Mouse (Mus musculus) E14TG2a.4 (cell line): ENCODE results near the gene Pcgf1.

ENCODE experiments used
- H3K27me3 ChIP-seq: 2 replicates; pipeline ENCODE4 v1.6.1; 2014; ENCODE audit warnings: low read length, control low read depth; ENCODE audit not compliant: insufficient read depth
- H3K36me3 ChIP-seq: 2 replicates; pipeline ENCODE4 v1.6.1; 2014; ENCODE audit warnings: low read length, control low read depth; ENCODE audit not compliant: insufficient read depth
- H3K4me1 ChIP-seq: replicated peaks from 2 replicates; pipeline ENCODE4 v1.6.1; 2014; ENCODE audit warnings: low read depth, low read length, control low read depth
- H3K4me3 ChIP-seq: replicated peaks from 2 replicates; pipeline ENCODE4 v1.5.1; 2014; ENCODE audit warnings: mild to moderate bottlenecking, low read length
- H3K9me3 ChIP-seq: 2 replicates; pipeline ENCODE4 v1.6.1; 2014; ENCODE audit warnings: low read length, control low read depth
- CTCF ChIP-seq: conservative IDR thresholded peaks from 2 replicates; pipeline ENCODE4 v1.5.1; 2014; ENCODE audit warnings: low read length
- NANOG ChIP-seq: IDR thresholded peaks from 2 replicates; pipeline ENCODE4 v1.6.1; 2014; ENCODE audit warnings: borderline replicate concordance, low read length, mixed read lengths
- POU5F1 ChIP-seq: IDR thresholded peaks from 2 replicates; pipeline ENCODE4 v1.6.1; 2014; ENCODE audit warnings: low read length, borderline replicate concordance

The Pcgf1 gene

DNA sequence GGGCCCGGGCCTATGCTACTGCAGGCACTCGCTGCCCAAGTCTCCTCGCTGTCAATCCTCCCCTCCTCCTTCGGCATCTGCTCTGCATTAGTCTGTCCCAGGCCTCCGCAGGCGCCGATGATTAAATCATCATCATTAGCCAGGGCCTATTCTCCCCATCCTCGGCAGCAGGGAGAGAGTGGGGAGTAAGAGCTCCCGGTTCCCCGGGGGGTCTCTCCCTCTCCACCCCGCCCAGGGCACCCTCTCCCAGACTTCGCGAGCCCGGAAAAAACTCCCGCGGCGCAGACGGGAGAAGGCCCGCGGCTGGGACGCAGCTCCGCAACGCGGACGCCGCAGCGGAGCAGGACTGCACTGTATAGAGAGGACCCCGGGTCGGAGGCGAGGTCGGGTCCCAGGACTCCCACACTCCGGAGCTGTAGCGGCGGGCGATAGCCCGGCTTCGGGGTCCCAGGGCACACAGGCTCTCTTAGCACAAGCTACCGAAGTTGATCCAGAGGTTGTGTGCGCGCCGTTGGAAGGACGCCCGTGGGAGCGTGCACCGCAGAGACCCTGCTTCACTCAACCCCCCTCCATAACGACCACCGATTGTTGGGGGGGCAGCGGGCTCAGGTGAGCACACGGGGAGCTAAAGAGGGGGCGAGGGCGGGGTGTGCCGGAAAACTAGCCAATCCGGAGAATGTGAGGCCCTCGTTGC is at the start of gene Pcgf1:
Pcgf1 (plus strand) TSS at position 240 of the 694 bp plus-strand sequence.
- TF ChIP-seq NANOG (no peak), POU5F1 (no peak), CTCF (no peak)
- Histone ChIP-seq H3K27me3 (peaks cover 38% of the 10 kb centered on the region), H3K36me3 (peaks cover 32% of the 10 kb centered on the region), H3K9me3 (no peaks in the 10 kb centered on the region), H3K4me3 (peak within 1 kb of the TSS; percentile 94), H3K4me1 (peaks cover 21% of the 10 kb centered on the region)

GRCm38 (mm10) chr6:83029777-83030176 is 47.9 kb upstream of the Pcgf1 start:
- no peaks in the 10 kb centered on the region for H3K36me3 ChIP-seq
- H3K9me3 ChIP-seq: no peaks in the 10 kb centered on the region
- TF ChIP-seq NANOG (no peak), POU5F1 (no peak), CTCF (no peak)
- H3K27me3 ChIP-seq: peaks cover 85% of the 10 kb centered on the region
- H3K4me1 ChIP-seq: peaks cover 47% of the 10 kb centered on the region
- no peak overlapping the region for H3K4me3 ChIP-seq

DNA sequence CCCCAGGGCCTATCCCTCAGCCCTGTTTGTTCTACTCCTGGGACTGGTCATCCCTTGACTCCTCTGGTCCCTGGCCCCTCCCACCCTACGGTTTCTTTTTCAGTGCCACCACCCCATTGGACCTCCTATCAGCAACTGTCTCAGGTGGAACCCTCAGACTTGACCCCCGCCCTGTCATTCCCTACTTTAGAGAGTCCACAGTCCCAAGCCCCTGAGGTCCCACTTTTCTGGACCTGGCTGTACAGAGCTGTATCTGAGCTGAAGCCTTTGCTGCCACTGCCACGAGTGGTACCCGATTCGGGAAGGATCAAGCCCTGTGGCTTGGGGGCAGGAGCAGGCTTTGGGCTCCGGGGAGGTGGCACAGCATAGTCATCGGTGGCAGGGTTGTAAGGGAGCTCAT is 46.6 kb upstream of the Pcgf1 start:
- peaks cover 47% of the 10 kb centered on the region for H3K4me1 ChIP-seq
- no peaks in the 10 kb centered on the region for H3K36me3 ChIP-seq
- H3K4me3 ChIP-seq: peak overlapping the region; percentile 78; the same call in 1 of the 2 replicates
- no peak for TF ChIP-seq POU5F1
- H3K27me3 ChIP-seq: peaks cover 96% of the 10 kb centered on the region
- no peaks in the 10 kb centered on the region for H3K9me3 ChIP-seq

DNA sequence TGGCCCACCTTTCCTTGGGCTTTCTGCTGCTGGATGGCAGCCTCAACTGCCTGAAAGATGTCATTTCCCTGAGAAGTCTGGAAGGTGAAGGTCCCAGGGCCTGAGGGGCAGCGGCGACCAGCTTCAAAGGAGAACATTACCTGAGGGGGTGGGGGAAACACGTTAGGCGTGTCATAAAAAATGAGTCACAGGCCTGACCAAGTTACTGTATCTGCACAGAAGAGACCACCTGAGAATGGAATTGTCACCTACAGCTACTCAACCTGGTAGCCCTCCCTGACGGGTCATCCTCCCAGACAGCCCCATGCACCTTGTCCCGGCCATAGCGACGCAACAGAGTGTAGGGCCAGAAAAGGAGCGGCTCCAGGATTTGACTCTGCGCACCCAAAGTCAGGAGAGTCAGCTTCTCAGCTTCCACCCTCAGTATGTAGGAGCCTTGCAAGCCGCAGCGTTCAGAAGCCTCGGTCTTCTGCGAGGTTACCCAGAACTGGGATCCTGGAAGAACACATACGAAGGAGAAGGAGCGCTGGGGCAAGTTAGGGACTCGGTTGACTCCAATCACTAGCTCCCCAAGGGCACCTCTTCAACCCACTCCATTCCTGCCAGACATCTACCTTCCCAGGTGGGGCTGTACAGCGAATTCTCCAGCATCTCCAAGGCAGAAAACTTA is 45.6 kb upstream of the Pcgf1 start:
- no peak for TF ChIP-seq NANOG
- no peak for TF ChIP-seq POU5F1
- TF ChIP-seq CTCF: no peak
- peak overlapping the region; percentile 78 for H3K4me3 ChIP-seq
- H3K27me3 ChIP-seq: peaks cover 96% of the 10 kb centered on the region

GRCm38 (mm10) chr6:83032769-83033191 is 44.9 kb upstream of the Pcgf1 start:
- H3K4me1 ChIP-seq: peaks cover 47% of the 10 kb centered on the region
- H3K9me3 ChIP-seq: no peaks in the 10 kb centered on the region
- TF ChIP-seq CTCF: no peak
- TF ChIP-seq NANOG: no peak
- peaks cover 97% of the 10 kb centered on the region for H3K27me3 ChIP-seq
- H3K4me3 ChIP-seq: peak overlapping the region; percentile 78
- H3K36me3 ChIP-seq: no peaks in the 10 kb centered on the region

More for the DNA sequence above, 45.6 kb upstream of the Pcgf1 start:
- H3K9me3 ChIP-seq: no peaks in the 10 kb centered on the region
- no peaks in the 10 kb centered on the region for H3K36me3 ChIP-seq
- H3K4me1 ChIP-seq: peaks cover 47% of the 10 kb centered on the region

DNA sequence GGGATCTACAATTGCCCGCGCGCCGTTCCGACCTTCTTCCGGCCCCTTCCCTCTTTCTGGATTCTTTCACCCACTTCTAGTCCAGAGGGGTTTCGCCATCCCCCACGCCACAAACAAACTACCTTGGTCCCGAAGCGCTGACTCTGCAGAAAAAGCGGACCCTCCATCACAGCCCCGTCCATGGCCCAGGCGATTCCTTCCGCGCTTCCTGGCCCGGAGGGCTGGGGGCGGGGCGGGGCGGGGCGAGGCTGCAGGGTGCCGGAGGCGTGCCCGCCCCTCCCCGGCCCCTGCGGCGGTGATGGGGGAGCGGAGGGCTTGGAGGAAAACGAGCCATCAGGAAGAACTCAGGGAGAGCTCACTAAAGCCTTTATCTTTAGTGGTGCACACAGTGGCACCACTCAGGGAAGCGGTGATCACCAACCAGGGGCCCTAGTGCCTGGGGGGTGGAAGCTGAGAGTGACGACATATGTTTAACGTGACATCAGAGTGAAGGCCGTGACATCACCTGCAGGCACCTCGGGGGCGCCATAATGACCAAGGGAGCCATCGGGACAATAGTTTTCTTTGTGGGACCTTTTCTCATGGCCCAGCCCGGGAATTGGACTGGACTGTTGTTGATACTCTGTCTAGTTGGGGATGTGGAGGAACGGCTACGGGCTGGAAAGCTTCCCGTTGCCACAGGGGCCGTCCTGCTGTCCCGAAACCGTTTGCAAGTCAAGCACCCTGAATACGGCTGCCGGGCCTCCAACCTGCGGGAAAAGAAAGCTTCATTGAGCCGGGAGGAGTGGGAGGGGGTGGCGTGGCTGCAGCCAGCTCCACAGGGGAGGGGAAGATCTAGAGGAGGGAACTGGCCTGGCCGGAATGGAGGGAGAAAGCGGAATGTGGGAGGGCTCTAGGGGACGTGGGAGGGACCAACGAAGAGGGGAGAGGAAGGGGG is 44.2 kb upstream of the Pcgf1 start, which contains the start of the genes Dok1 and Loxl3:
Dok1 (minus strand) TSS at position 223 of the 937 bp plus-strand sequence.
Loxl3 (plus strand) TSS at position 925 of the 937 bp plus-strand sequence.
- H3K9me3 ChIP-seq: no peaks in the 10 kb centered on the region
- H3K4me1 ChIP-seq: peaks cover 53% of the 10 kb centered on the region
- peaks cover 97% of the 10 kb centered on the region for H3K27me3 ChIP-seq
- no peaks in the 10 kb centered on the region for H3K36me3 ChIP-seq
- no peak; the same call in 1 of the 2 replicates for TF ChIP-seq NANOG
- TF ChIP-seq POU5F1: no peak
- TF ChIP-seq CTCF: no peak
- H3K4me3 ChIP-seq: peak within 1 kb of the TSS; percentile 78

- H3K27me3 ChIP-seq: peaks cover 88% of the 10 kb centered on the region
- peaks cover 56% of the 10 kb centered on the region for H3K4me1 ChIP-seq
- H3K9me3 ChIP-seq: no peaks in the 10 kb centered on the region
- TF ChIP-seq POU5F1 (no peak), NANOG (no peak), CTCF (no peak)
- peak overlapping the region; percentile 78; the same call in 1 of the 2 replicates for H3K4me3 ChIP-seq
- H3K36me3 ChIP-seq: no peaks in the 10 kb centered on the region
Measured at GRCm38 (mm10) chr6:83034463-83035055, 43.1 kb upstream of the Pcgf1 start.
